Mouse (Mus musculus) gonadal fat pad, adult 2 months (tissue): ENCODE measurements around the gene Fam98b. TPM values are rescaled to one million over a fixed set of nuclear protein-coding genes. Genes with fewer than 3 reads are reported as not detected.
A peak's percentile ranks its signal among the peaks of the same experiment; 100 is the strongest.

Experiments
- DNase-seq: peaks from one replicate; pipeline ENCODE4 v3.0.0-alpha.2; 2012; ENCODE audit warnings: low read depth
- polyA plus RNA-seq: library from polyadenylated mRNA; depleted of rRNA; stranded (reverse); fragments of >200 nt; gene quantifications from 2 replicates; pipeline ENCODE4 v1.2.3, GENCODE M21; 2012; rRNA removed

Gene Fam98b
- polyA plus RNA-seq, 1 experiment = 5.4 TPM

GRCm38 (mm10) chr2:117303391-117304350 is 54.1 kb downstream of the Fam98b start:
- DNase-seq = no peak

DNA sequence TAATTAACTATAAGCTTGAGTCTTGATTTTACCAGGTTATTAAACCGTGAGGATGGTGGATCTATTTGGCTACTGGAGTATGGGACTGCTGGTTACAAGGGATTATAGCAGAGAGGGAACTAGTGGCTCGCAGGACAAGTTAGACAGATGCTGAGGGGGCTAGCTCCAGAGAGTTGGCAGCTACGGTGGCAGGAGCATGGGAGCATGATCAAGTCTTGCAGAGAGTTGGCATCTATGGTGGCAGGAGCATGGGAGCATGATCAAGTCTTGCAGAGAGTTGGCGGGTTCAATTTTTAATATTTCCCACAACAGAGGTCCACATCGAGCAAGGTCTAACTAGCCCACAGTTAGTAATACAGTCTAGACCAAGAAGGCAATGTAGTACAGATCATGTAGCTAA is 55.4 kb downstream of the Fam98b start:
- no peak for DNase-seq

DNA sequence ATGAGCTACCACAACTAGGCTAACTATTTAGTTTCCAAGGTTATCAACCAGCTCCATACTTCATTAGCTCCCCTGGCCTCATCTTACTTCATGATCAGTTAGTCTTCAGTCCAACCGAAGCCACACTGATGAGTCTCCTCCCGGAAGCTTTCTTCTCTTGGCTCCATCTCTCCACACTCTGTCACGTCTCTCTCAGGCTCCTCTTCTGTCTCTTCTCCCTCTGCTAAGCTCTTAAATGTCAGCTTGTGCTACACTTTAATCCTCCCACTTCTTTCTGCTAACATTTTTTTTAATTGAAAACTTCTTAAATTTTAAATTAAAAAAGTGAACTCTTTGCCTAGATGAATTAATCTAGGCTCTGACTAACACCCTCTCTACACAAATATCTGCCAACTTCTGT is 58.4 kb downstream of the Fam98b start:
- DNase-seq = no peak

DNA sequence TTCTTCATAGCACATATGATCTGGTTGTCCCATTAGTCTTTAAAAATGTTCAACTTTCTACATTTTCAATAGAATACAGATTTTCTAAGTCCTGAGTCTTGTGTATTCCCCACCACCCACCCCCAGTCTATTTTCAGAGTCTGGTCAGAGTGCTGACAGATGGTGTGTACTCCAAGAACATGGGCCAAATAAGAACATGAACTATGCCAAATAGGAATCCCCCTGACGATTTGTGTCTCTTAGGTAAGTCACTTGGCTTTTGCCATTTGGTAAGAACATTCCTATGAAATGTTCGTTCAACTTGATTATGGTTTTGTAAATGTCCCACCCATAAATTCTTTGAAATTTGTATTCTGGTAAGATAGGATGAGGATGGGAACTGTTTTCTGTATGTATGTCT is 59.5 kb downstream of the Fam98b start:
- no peak for DNase-seq

DNA sequence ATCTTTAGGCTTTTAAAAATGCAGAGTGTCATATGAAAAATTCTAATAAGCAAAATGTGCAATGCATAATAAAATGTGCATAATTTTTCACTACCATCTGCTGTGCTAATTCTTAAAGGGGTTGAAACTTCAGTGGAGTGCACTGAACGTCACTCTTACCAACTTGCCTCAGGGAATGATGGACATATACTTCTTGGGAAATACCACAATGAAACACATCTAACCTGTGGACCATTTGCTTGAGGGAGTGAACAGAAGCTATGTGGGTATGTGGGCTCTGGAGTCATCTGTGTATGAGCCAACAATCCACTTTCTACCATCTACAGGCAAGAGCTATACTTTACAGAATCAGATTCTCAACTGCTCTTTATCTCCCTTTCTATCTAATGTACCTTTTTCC is 61.8 kb downstream of the Fam98b start:
- no peak for DNase-seq

- no peak for DNase-seq
Observed at GRCm38 (mm10) chr2:117312030-117312429, 62.5 kb downstream of the Fam98b start.

GRCm38 (mm10) chr2:117312441-117312895 is 62.9 kb downstream of the Fam98b start:
- DNase-seq = peak; percentile 27

GRCm38 (mm10) chr2:117313586-117314235 is 64.2 kb downstream of the Fam98b start:
- no peak for DNase-seq

DNA sequence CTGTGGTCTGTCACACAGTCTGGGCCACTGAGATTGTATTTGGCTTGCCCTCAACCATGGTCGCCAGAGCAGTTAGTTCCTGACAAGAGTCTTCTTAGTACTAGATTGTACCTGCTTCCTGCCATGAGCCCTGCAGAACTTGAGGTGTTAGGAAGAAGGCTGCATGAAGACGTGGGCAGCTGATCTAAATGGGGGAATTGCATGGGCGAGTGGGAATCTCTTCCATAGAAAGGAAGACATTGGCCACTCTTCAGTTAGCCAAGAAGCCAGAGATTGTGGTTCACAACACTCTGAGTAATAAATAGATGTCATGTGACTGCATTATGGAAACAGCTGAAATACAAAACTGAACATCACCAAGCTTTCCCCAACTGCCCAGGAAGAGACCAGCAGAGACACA is 69.5 kb downstream of the Fam98b start:
- DNase-seq = no peak

Other genes starting within 250 kb of the Fam98b start
- 5.4 and 7.8 TPM in 2 replicates for gene Spred1, start 128.4 kb upstream of the Fam98b start, polyA plus RNA-seq
- gene Rasgrp1, start 93.3 kb downstream of the Fam98b start, polyA plus RNA-seq = 0.81 and 0.90 TPM in 2 replicates